Comparison of ENCODE assay signal across 8 mouse cellular contexts in the genomic region with DNA sequence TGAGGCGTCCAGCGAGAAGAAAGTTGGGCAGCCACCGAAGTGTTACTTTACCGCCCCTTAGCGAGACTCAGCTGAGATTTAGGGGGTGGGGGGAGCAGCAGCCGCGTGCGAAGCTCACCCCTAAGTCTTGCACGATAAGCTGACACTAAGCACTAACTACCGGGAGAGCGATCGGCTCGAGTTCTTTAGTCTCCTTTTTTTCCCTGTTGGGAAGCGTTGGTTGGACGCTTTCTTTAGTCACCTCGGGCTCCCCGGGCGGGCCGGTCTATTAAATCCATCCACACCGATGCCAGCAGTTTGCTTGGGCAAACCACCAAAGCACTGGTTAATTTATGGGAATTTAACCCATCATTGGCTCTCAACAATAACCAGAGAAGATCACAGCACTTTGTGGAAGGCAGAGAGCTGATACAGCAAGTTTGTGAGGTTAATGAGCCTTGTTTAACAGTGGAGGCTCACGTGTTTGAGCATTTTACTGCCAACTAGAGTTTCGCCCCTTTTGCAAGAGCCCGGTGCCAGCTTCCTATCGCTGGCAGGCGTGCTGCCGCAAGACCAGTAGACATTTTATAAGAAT. TPM values are rescaled to one million over a fixed set of nuclear protein-coding genes. Genes with fewer than 3 reads are reported as not detected.
DNase-seq lines count a peak whose midpoint lies in the region; ATAC-seq and TF ChIP-seq lines count a peak whose summit lies in the region.

No protein-coding gene starts in this region.

- peak overlapping the region; percentile 93 for H3K4me2 ChIP-seq in heart, embryonic 13.5 days
- H3K4me2 ChIP-seq in kidney, embryonic 15.5 days = peak overlapping the region; percentile 84
- H3K4me2 ChIP-seq in liver, postnatal 0 days (ENCODE audit: low read depth, low read length) = peak overlapping the region; percentile 95
- peak overlapping the region; percentile 86 for H3K4me2 ChIP-seq in neural tube, embryonic 14.5 days (ENCODE audit: low read depth, low read length)

- peaks cover 41% of the 10 kb centered on the region for H3K4me1 ChIP-seq in heart, embryonic 13.5 days
- peaks cover 40% of the 10 kb centered on the region for H3K4me1 ChIP-seq in kidney, embryonic 15.5 days
- H3K4me1 ChIP-seq in liver, postnatal 0 days (ENCODE audit: insufficient read depth) = peaks cover 17% of the 10 kb centered on the region
- H3K4me1 ChIP-seq in neural tube, embryonic 14.5 days (ENCODE audit: control insufficient read depth, insufficient read depth, low read length) = peaks cover 14% of the 10 kb centered on the region

- no peak for TF ChIP-seq CTCF in liver, postnatal 0 days (IDR thresholded peaks at IDR 0.05; ENCODE audit: low read depth)

- TF ChIP-seq EP300 in liver, postnatal 0 days (IDR thresholded peaks at IDR 0.05; ENCODE audit: low read depth) = no peak

- 2% methylated on average over 26 of the region's 26 CpGs for WGBS in heart, embryonic 13.5 days
- WGBS in kidney, embryonic 15.5 days = under 1% methylated on average over 26 of the region's 26 CpGs
- WGBS in liver, postnatal 0 days (ENCODE audit: insufficient replicate concordance) = 2% methylated on average over 26 of the region's 26 CpGs
- WGBS in neural tube, embryonic 14.5 days = under 1% methylated on average over 26 of the region's 26 CpGs

- no peaks in the 10 kb centered on the region for H3K27me3 ChIP-seq in heart, embryonic 13.5 days (replicated peaks)
- H3K27me3 ChIP-seq in kidney, embryonic 15.5 days = no peaks in the 10 kb centered on the region
- H3K27me3 ChIP-seq in liver, postnatal 0 days (ENCODE audit: insufficient read depth, low read length) = peaks cover 15% of the 10 kb centered on the region; the same call in 1 of the 2 replicates
- peaks cover 6% of the 10 kb centered on the region; the same call in 1 of the 2 replicates for H3K27me3 ChIP-seq in neural tube, embryonic 14.5 days (ENCODE audit: control insufficient read depth, insufficient read depth, low read length)

- no peaks in the 10 kb centered on the region for H3K36me3 ChIP-seq in heart, embryonic 13.5 days
- H3K36me3 ChIP-seq in kidney, embryonic 15.5 days = no peaks in the 10 kb centered on the region
- no peaks in the 10 kb centered on the region for H3K36me3 ChIP-seq in liver, postnatal 0 days (replicated peaks; ENCODE audit: insufficient read depth, low read length)
- no peaks in the 10 kb centered on the region for H3K36me3 ChIP-seq in neural tube, embryonic 14.5 days (ENCODE audit: control insufficient read depth, insufficient read depth, low read length)

- no peaks in the 10 kb centered on the region for H3K9me3 ChIP-seq in heart, embryonic 13.5 days
- no peaks in the 10 kb centered on the region for H3K9me3 ChIP-seq in kidney, embryonic 15.5 days (replicated peaks)
- H3K9me3 ChIP-seq in liver, postnatal 0 days (ENCODE audit: low read length) = no peaks in the 10 kb centered on the region
- H3K9me3 ChIP-seq in neural tube, embryonic 14.5 days (ENCODE audit: control insufficient read depth, low read length) = no peaks in the 10 kb centered on the region

- peak overlapping the region; percentile 91 for H3K27ac ChIP-seq in heart, embryonic 13.5 days (replicated peaks)
- H3K27ac ChIP-seq in kidney, embryonic 15.5 days = peak overlapping the region; percentile 94
- peak overlapping the region; percentile 56 for H3K27ac ChIP-seq in liver, postnatal 0 days (ENCODE audit: low read depth)
- peak overlapping the region; percentile 85 for H3K27ac ChIP-seq in neural tube, embryonic 14.5 days (ENCODE audit: low read depth, low read length)

- peak; percentile 22 for ATAC-seq in CD4-positive, CD25-positive, alpha-beta regulatory T cell, adult 4 months
- ATAC-seq in heart, embryonic 13.5 days (ENCODE audit: extremely low read depth, insufficient number of reproducible peaks, low FRiP score, low TSS enrichment) = no peak
- ATAC-seq in kidney, embryonic 15.5 days (replicated peaks; ENCODE audit: low FRiP score) = peak; percentile 30
- ATAC-seq in liver, postnatal 0 days = peak; percentile 6; the same call in 1 of the 2 replicates
- ATAC-seq in neural tube, embryonic 14.5 days (ENCODE audit: low read depth) = peak; percentile 63

- H3K4me3 ChIP-seq in heart, embryonic 13.5 days = peak overlapping the region; percentile 95
- peak overlapping the region; percentile 94 for H3K4me3 ChIP-seq in kidney, embryonic 15.5 days (replicated peaks)
- H3K4me3 ChIP-seq in liver, postnatal 0 days (ENCODE audit: low read depth, low read length) = peak overlapping the region; percentile 73
- peak overlapping the region; percentile 87 for H3K4me3 ChIP-seq in neural tube, embryonic 14.5 days (ENCODE audit: low read depth, low read length)

- DNase-seq in NIH3T3 (ENCODE audit: low read depth) = peak; percentile 70
- DNase-seq in embryo, embryonic 10 days (ENCODE audit: low spot score) = peak; percentile 56
- DNase-seq in liver, postnatal 0 days = peak; percentile 21
- no peak for DNase-seq in yolk sac, embryonic 10.5 days (ENCODE audit: low spot score)

- H3K9ac ChIP-seq in heart, embryonic 13.5 days = peak overlapping the region; percentile 96
- peak overlapping the region; percentile 96 for H3K9ac ChIP-seq in kidney, embryonic 15.5 days
- H3K9ac ChIP-seq in liver, postnatal 0 days (replicated peaks) = peak overlapping the region; percentile 82
- H3K9ac ChIP-seq in neural tube, embryonic 14.5 days (replicated peaks; ENCODE audit: low read depth, low read length) = peak overlapping the region; percentile 87

RNA-seq across cellular contexts. Expression of a gene that starts 1.0 kb away (rescaled TPM):
- polyA plus RNA-seq in CD4-positive, CD25-positive, alpha-beta regulatory T cell, adult 4 months (2017; shearing (Covaris generic)) = 1 to 10 TPM; 2.9 to 6.5 TPM
- polyA plus RNA-seq in heart, embryonic 13.5 days (2015; fragmentation: Nextera tagmentation; extraction: Ambion mirVana) = 10.3 and 11.4 TPM in 2 replicates
- 15.6 and 16.4 TPM in 2 replicates for polyA plus RNA-seq in kidney, embryonic 15.5 days (2015; fragmentation: Nextera tagmentation; extraction: Ambion mirVana)
- 1.8 and 1.9 TPM in 2 replicates for polyA plus RNA-seq in liver, postnatal 0 days (2015; fragmentation: Nextera tagmentation; extraction: Ambion mirVana)
- polyA plus RNA-seq in neural tube, embryonic 14.5 days (2014; fragmentation: Nextera tagmentation; extraction: Ambion mirVana) = 5.3 and 5.7 TPM in 2 replicates

RNA-seq across cellular contexts. Expression of a gene that starts 43.1 kb away (rescaled TPM):
- 10 to 100 TPM; 53.2 to 64.3 TPM for polyA plus RNA-seq in CD4-positive, CD25-positive, alpha-beta regulatory T cell, adult 4 months (2017; shearing (Covaris generic))
- polyA plus RNA-seq in heart, embryonic 13.5 days (2015; fragmentation: Nextera tagmentation; extraction: Ambion mirVana) = 43.6 and 47.1 TPM in 2 replicates
- polyA plus RNA-seq in kidney, embryonic 15.5 days (2015; fragmentation: Nextera tagmentation; extraction: Ambion mirVana) = 85.8 and 86.4 TPM in 2 replicates
- polyA plus RNA-seq in liver, postnatal 0 days (2015; fragmentation: Nextera tagmentation; extraction: Ambion mirVana) = 20.7 and 22.4 TPM in 2 replicates
- 42.7 and 45.2 TPM in 2 replicates for polyA plus RNA-seq in neural tube, embryonic 14.5 days (2014; fragmentation: Nextera tagmentation; extraction: Ambion mirVana)
